Mouse (Mus musculus) forelimb bud, embryonic 11.5 days (tissue): ENCODE results near the gene Srek1.

Experiments used
- DNase-seq: peaks from one replicate; pipeline ENCODE4 v3.0.0-alpha.2; 2012; ENCODE audit warnings: low read depth, low spot score

Gene Srek1

DNA sequence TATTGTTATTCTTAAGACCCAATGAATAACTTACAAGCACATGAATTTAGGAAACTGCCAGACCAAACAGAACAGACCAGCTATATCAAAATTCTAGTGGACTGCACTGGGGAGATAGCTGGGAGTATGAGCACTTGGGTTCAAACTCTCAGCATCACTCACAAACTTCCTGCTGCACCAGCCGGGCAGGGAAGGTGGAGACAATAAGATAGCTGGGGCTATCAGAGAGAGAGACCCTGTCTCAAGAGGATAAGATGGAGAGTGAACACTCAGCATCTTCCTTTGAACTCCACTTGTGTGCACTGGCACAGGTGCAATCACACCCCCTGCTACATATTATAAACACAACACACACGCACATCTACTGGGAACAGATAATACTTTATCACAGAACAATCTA is 47.5 kb downstream of the Srek1 start:
- DNase-seq = no peak

DNA sequence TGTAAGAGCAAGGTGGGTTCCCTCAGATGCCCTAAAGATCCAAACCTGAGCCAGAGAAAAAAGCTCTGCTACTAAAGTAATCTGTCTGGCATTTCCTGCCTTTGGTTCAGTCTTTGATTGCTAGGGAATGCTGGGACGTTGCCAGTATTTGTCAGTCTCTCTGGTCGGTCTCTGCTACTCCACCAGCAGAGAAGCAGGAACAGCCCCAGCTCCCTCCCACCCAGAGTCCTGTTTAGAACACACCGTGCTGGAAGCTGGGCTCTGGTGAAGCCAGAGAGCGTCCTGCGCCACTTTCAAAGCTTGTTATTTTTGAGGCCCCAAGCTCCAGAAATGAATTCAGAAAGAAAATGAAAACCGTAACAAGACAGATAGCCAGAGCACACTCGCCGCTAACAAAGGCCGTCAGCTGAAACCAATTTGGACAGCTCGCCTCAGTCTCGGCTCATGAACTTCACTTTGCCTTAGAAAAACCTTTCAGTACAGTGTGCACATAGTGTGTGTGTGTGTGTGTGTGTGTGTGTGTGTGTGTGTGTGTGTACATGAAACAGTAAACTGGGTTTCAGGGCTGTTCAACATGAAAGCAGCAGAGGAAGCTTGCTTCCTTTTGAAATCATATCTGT is 62.9 kb downstream of the Srek1 start:
- peak; percentile 24 for DNase-seq

DNA sequence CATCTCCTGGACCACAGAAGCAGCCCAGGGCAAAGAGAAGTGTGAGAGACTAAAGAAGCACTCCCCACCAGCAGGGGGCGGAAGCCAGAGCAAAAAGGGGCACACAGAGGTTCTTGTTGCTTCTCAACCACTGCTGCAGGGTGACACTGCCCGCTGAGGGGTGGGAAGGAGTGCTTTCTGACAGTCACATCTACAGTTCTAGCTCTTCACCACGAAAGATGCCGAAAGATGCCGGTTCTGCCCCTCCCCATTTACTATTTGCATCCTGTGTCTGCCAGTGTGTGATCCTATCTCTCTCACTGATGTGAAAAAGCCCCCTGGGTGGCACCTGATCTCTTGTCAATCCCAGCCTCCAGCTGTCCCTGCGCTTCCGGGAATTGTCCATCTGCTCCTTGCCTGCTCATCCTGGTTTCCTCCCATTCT is 64.0 kb downstream of the Srek1 start:
- DNase-seq = no peak

DNA sequence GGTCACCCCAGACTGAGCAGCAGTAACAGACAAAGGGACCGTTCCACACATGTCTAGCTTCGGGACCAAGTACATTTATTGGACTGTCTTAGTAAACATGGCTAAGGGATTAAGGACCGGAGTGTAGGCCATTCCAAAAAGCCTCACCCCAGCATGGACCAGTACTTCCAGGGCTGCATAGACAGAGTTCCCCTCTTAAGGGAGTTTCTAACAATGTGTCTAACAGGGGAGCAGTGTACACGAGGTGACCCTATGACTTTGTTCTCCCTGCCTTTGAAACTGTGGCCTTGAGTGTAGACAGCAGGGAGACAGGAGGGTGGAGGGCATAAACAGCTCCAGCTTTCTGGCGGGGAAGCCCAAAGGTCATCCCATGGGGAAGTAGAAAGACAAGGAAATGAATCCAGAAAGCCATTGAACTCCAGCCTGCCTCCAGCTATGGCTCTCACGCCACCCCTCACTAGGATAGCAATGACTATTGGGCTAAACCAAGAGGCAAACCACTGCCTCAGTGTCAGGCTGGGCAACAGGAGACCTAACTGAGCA is 68.9 kb downstream of the Srek1 start:
- DNase-seq = no peak

DNA sequence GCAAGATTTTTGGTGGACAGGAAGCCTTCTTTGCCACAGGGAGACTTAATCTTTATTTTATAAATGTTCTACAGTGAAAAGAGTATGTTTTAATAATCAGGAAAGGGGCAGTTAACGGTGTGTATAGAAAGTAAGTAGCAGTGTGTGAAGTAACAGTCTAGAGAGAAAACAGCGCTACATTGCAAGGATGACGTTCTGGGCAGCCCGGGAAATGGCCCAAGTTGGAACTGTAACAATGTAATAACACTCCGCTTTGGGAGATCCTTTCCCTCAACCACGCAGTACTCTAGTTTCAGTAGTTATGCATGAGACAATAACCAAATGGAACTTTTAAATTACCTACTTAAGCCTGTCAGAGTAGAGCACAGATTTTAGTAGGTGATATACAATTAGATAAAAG is 70.6 kb downstream of the Srek1 start:
- DNase-seq = no peak

DNA sequence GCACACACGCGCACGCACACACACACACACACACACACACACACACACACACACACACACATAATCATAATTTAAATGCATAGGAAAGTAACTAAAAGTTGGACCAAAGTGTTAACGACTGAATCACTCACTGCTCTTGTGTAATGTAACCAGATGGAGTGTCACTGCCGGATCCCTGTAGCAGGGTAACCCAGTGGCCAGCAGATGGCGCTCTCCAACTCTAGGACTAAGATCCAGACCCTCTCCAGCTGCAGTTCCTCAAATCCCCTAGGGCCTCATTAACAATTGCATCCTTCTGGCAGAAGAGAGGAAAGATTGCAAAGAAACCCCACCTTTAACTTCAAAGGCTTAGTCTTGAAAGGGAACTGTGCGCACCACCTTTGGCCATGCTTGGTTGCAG is 71.0 kb downstream of the Srek1 start:
- peak; percentile 87 for DNase-seq

DNA sequence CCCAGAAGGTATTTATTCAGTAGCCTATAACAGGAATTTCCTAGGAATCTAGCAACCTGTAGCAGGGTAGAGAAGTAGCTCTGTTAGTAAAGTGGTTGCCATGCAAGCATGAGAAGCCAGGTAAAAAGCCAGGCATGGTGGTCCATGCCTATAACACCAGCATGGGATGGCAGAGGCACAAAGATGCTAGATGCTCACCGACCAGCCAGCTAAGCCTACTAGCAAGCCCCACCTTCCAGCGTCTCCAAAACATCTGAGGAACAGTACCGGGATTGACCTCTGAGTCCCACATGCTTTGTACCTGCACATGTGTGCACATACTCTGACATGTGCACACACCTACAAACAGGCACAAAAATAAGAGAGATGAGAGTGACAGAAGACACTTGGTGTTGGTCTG is 72.1 kb downstream of the Srek1 start:
- DNase-seq = no peak

DNA sequence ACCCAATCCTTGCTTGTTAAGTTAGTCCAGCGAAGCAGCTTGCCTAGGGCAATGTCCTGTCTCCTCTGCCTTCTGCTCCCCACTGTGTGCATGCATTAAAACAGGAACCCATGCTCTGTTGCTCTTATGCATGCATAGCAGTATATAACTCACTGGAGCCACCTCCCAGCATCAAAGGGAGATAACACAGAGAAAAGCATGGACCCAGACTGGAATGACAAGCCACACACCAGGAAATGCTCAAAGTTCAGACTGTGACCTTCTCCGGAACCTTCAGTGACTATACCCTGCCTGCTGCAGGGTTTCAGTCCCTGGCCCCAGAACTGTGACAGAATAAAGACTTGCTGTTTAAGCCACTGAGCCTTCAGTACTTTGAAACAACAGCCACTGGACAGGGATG is 73.7 kb downstream of the Srek1 start:
- no peak for DNase-seq

DNA sequence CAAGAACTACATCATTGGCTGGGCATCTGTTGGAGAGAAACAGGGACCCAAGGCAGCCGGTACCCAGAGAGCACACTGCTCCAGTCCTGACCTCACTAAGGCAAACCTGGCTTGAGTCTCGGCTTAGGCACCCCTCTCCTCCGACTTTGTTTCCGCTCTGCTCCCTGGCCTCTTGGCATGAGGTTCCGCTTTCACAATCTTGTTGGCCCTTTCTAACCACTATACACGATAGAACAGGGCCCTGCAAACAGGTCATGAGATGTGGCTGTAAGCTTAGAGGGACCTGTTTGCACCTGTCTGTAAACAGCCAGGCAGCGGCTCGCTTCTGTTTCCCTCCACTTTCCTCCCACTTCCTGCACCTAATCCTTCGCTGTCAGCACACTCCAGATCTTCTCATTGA is 76.4 kb downstream of the Srek1 start:
- no peak for DNase-seq

DNA sequence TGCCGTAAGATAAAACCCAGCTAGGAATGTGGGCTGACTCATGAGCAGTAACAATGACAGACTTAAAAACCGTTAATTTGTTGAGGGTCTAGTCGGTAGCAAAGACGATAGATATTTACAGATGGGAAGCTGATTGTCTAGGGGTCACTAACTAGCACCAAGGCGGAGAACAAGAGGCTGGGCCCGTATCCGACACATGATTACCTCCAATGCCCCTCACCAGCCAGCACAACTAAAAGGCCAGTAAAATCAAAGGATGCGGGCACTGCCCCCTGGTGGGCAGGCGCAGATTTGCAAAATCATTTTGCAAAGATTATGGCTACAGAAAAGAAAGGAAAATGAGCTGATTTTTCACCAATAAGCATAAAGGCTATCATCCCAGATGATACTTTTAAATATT is 78.2 kb downstream of the Srek1 start:
- peak; percentile 46 for DNase-seq

DNA sequence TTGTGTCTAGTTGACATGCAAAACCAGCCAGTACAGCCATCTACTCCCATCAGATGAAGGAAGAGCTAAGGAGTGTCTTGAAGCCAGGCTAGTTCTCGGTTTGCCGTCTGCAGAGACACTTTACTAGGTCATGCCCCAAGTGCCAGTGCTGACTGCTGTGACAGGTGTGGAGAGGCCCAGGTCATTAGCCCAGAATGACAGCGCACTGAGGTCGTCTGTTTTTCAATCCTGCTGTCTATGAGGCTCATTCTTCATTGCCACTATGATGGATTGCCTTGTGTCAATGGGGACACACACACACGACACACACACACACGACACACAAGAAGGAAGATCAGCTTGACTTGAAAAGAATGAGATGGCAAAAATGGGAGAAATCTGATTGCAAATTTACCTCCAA is 79.0 kb downstream of the Srek1 start:
- no peak for DNase-seq
